Mouse (Mus musculus): Measurements from ENCODE around the gene Tor1aip2.

GRCm38 (mm10) chr1:155994524-155994923, 40.7 kb upstream of the Tor1aip2 start:
- TF ChIP-seq CTCF (conservative IDR thresholded peaks at IDR 0.05; ENCODE audit: insufficient read depth, insufficient read length, low read depth, low read length) (no peak), POLR2A (IDR thresholded peaks at IDR 0.05; ENCODE audit: low read depth, low read length) (no peak)
